Mouse (Mus musculus) adrenal gland, postnatal 25 days (tissue): ENCODE results near the gene Vps51. TPM values are rescaled to one million over a fixed set of nuclear protein-coding genes. Genes with fewer than 3 reads are reported as not detected.

Experiments
- microRNA-seq, 2 experiments: library from miRNA; unstranded; fragments of <30 nt; microRNA quantifications; one replicate each; pipeline ENCODE4 v1.2.0; 2021
- total RNA-seq: library from RNA; stranded (reverse); gene quantifications from 2 replicates; pipeline ENCODE4 v1.2.3, GENCODE M21; 2021

Vps51 gene
- total RNA-seq, 1 experiment from 2014 or later = 80.9 TPM

Small RNA genes within 50 kb of the gene (microRNA-seq; reads per million reads assigned to microRNA genes)
- 1.1 to 1.7 reads per million in 2 experiments for gene Mir6988

Other genes with a start within 250 kb of the Vps51 start
- 40.4 and 63.3 TPM in 2 replicates for gene Frmd8, start 202.0 kb downstream of the Vps51 start, total RNA-seq
- gene Slc25a45, start 199.4 kb downstream of the Vps51 start, total RNA-seq = 39.1 and 39.7 TPM in 2 replicates
- 1.3 and 2.0 TPM in 2 replicates for gene Tigd3, start 183.1 kb downstream of the Vps51 start, total RNA-seq
- gene Dpf2, start 164.2 kb downstream of the Vps51 start, total RNA-seq = 88.9 and 103 TPM in 2 replicates
- 6.2 and 8.5 TPM in 2 replicates for gene Cdc42ep2, start 152.4 kb downstream of the Vps51 start, total RNA-seq
- 28.4 and 29.6 TPM in 2 replicates for gene Pola2, start 113.0 kb downstream of the Vps51 start, total RNA-seq
- not detected in 2 replicates for gene Slc22a20, start 91.1 kb downstream of the Vps51 start, total RNA-seq
- gene Capn1, start 61.3 kb downstream of the Vps51 start, total RNA-seq = 28.0 and 40.2 TPM in 2 replicates
- gene Syvn1, start 30.7 kb downstream of the Vps51 start, total RNA-seq = 59.7 and 65.6 TPM in 2 replicates
- 65.2 and 65.7 TPM in 2 replicates for gene Mrpl49, start 19.4 kb downstream of the Vps51 start, total RNA-seq
- 891 and 1,016 TPM in 2 replicates for gene Fau, start 19.4 kb downstream of the Vps51 start, total RNA-seq
- 34.6 TPM in 2 replicates for gene Znhit2, start 16.0 kb downstream of the Vps51 start, total RNA-seq
- gene Tm7sf2, start 8.9 kb downstream of the Vps51 start, total RNA-seq = 59.9 and 66.0 TPM in 2 replicates
- gene Tmem262, start 2.8 kb upstream of the Vps51 start, total RNA-seq = 0.85 TPM in 1 of 2 replicates, not detected in the other
- gene Gm28374, start 5.0 kb upstream of the Vps51 start, total RNA-seq = not detected in 2 replicates
- 41.9 and 43.0 TPM in 2 replicates for gene Zfpl1, start 7.7 kb upstream of the Vps51 start, total RNA-seq
- 3.0 and 4.1 TPM in 2 replicates for gene Cdca5, start 7.8 kb upstream of the Vps51 start, total RNA-seq
- not detected in 2 replicates for gene AC131692.1, start 17.2 kb upstream of the Vps51 start, total RNA-seq
- 0.24 and 0.38 TPM in 2 replicates for gene Naaladl1, start 28.6 kb upstream of the Vps51 start, total RNA-seq
- gene Sac3d1, start 41.4 kb upstream of the Vps51 start, total RNA-seq = 15.1 and 19.5 TPM in 2 replicates
- 23.5 and 26.9 TPM in 2 replicates for gene Snx15, start 51.1 kb upstream of the Vps51 start, total RNA-seq
- gene Batf2, start 63.8 kb upstream of the Vps51 start, total RNA-seq = 1.00 and 2.1 TPM in 2 replicates
- gene Arl2, start 64.3 kb upstream of the Vps51 start, total RNA-seq = 74.5 and 74.7 TPM in 2 replicates
- gene Majin, start 107.2 kb upstream of the Vps51 start, total RNA-seq = 0.76 and 2.9 TPM in 2 replicates
- 20.1 and 25.8 TPM in 2 replicates for gene Gpha2, start 149.1 kb upstream of the Vps51 start, total RNA-seq
- 95.5 and 103 TPM in 2 replicates for gene Ppp2r5b, start 158.6 kb upstream of the Vps51 start, total RNA-seq
- 33.8 and 47.0 TPM in 2 replicates for gene Atg2a, start 164.4 kb upstream of the Vps51 start, total RNA-seq
- 101 and 126 TPM in 2 replicates for gene Ehd1, start 199.5 kb upstream of the Vps51 start, total RNA-seq
- gene Cdc42bpg, start 229.2 kb upstream of the Vps51 start, total RNA-seq = 22.8 and 34.2 TPM in 2 replicates